Mouse (Mus musculus) lung, adult 18-20 months (tissue): ENCODE measurements around the gene Bricd5.
A peak's percentile ranks its signal among the peaks of the same experiment; 100 is the strongest.

Experiments used
- DNase-seq, 2 experiments: peaks; one replicate each; pipeline ENCODE4 v3.0.0; 2022; ENCODE audit warnings: mixed read lengths in 2 of 2

Bricd5 gene

DNA sequence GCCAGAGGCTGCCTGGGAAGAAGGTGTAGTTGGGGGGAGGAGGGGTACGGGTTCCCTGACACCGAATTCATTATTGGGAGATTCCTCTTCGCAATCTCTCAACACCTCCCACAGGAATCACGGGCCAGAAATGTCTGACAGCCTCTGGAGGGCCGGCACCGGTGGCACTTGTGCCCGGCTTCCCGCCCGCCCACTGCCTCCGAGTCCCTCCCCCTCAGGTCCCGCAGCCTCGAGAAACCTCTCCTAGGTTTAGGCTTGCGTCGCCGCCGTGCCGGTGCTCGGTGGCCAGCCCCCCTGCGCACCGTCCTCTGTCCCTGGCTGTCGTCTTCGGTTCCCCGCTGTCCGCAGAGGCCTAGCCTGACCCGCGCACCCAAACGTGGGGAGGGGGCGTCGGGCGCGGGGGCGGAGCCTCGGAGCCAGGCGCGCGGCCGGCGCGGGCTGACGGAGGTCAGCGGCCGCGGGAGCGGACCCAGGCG is 14.5 kb downstream of the Bricd5 start, which contains the start of gene Caskin1:
Caskin1 (plus strand) TSS at position 416 of the 476 bp plus-strand sequence.
- peak in 1 of 2 experiments; percentile 39 for DNase-seq

DNA sequence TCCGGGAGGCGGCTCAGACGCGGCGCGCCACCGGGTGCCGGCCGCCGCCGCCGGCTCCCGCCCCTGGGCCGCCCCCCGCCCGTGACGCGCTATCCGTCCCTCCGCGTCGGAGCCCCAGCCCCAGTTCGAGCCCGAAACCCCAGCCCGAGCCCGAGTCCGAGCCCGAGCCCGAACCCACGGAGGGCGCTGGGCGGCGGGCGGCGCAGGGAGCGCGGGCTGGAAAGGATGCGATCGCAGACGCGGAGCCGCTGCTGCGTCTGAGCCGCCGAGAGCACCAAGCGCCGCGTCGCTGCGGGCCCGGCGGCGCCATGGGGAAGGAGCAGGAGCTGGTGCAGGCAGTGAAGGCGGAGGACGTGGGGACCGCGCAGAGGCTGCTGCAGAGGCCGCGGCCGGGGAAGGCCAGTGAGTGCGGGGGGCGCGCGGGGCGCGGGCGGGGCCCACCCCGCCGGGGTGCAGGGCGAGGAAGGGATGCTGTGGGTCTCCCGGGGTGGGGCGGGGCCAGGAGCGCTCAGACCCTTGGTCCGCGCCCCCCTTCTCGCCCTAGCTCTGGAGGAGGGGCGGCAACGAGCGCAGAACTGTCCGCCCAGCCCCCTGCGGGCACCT is 15.1 kb downstream of the Bricd5 start:
- DNase-seq = no peak

DNA sequence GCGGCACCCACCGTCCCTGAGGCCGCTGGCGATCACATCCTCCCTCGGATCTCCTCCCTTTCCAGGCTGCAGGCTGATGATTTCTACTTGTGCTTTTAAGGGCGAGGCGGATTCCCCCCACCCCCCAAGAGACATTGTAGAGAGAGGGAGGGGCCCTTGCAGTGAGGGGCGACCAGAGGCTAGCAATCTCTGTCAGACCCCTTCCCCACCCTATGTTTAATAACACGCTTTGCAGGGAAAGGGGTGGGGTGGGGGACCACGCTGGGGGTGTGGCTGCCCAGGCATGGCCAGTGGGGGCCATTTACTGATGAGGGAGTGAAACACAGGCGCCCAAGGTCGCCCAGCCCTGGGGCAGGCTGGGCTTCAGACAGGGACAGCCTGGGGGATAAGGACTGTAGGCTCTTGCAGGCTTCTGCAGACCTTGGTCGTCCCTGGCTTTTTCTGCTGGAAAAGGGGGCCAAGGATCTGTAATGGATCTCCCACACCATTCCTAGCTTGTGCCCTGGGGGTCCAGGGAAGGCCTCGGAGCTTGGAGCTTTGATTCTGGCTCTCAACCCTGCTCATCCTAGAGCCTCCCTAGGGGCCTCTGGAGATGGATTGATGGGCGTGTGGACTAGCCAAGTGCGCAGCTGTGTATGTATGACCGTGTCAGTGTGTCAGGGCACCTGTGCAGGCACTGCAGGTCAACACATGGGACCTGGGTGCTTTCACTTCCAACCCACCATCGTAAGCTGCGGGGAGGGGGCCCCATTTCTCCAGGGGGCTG is 15.8 kb downstream of the Bricd5 start:
- DNase-seq = no peak

DNA sequence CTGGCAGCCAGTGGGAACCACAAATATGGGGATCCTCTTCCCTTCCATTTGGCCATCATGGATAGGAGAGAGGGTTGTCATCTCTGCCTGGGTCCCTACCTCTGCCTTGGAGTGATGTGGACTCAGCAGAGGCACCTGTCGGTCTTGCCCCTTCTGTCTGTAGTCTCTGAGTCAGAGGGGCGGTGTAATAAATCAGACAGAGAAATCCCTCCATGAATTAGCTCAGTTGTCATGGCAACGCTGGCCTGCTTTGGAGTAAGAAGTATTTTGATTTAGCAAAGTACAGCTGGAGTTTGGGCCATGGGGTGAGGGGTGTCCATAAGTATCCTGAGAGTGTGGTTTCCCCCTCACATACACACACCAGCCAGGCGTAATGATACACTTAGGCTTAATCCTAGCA is 16.7 kb downstream of the Bricd5 start:
- DNase-seq = no peak

DNA sequence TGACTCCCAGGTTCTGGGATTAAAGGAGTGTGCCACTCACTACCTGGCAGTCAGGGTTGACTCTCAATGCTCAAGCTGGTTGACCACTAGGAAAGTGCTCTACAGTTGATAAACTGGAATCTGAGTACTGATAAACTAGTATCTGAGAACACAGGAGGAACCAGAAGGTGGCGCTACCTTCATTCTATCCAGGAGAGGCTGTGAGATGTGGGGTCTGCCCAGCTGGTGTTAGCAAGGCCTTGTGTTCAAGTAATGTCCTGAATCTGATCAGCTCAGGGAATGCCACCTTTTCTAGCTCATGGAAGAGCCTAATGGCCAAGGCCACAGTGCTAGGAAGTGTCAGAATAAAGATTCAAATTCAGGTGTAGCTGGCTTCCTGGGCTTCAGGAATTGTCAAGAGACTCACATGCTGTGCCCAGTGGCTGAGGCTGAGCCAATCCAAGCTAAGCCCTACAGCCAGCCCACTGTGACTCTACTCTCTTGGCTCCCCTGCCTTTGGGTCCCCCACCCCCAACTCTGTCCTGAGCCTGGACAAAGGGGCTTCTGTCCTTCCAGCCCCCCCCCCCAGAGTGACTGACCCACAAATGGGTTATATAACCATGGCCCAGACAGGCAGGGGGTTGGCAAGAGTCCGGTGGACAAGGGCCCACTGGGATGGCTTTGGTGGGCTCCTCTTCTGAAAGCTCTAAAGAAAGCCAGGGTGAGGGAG is 21.1 kb downstream of the Bricd5 start:
- DNase-seq = peak in 1 of 2 experiments; percentile 58

DNA sequence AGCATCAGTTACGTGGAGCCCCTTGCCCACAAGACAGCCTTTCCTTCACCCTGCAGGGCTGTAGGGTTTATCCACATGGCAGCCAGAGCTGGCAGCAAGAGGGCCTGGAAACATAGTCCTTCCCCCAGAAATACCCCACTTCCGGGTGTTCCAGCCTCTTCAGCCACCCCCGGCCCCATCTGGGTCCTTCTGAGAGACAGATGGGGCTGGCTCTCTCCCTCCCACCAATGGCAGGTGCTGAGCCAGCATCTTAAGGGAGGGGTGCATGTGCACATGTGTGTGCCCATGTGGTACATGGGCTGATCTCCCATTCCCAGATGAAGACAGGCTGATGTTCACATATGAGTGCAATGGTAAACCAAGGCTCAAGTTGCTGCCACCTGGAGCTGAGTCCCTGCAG is 21.8 kb downstream of the Bricd5 start:
- no peak for DNase-seq

DNA sequence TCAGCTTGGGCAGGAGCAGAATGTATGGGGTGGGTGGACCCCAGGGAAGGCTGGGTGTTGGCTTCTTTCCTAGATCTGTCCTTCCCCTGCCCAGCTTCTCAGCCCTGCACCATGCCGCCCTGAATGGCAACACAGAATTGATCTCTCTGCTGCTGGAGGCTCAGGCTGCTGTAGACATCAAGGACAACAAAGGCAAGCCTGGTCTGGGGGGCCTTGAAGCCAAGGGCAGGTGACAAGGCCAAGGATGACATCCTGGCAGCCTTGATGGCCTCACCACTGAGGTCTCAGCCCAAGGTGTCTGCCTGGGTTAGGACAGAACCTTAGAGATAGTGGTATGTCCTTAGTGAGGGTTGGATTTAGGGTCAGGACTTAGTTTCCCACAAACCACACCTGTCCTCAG is 22.3 kb downstream of the Bricd5 start:
- DNase-seq = no peak

DNA sequence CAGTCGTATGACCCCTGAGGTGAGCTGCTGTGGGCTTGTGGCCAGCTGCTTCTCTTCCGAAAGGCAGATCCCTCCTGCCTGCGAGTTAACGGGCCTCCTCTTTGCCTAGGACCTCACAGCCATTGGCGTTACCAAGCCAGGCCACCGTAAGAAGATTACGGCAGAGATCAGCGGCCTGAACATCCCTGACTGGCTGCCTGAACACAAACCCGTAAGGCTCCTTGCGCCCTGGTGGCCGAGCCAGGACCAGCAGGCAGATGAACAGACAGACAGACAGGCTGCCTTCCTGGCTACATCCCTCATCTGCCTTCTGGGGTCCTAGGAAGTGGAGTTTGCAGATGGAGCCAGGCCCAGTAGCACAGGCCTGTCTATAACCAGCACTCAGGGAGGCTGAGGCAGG is 28.5 kb downstream of the Bricd5 start:
- DNase-seq = no peak

DNA sequence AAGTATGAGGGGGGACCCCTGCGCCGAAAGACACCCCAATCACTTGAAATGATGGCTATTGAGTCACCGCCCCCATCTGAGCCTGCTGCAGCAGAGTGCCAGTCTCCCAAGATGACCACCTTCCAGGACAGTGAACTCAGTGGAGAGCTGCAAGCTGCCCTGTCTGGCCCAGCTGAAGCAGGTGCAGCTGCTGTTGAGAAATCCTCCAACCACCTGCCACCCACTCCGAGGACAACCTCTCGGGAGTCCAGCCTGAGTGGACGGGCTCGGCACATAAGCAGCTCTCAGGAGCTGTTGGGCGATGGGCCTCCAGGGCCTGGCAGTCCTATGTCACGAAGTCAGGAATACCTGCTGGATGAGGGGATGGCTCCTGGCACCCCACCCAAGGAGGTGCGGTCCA is 30.4 kb downstream of the Bricd5 start:
- DNase-seq = no peak

DNA sequence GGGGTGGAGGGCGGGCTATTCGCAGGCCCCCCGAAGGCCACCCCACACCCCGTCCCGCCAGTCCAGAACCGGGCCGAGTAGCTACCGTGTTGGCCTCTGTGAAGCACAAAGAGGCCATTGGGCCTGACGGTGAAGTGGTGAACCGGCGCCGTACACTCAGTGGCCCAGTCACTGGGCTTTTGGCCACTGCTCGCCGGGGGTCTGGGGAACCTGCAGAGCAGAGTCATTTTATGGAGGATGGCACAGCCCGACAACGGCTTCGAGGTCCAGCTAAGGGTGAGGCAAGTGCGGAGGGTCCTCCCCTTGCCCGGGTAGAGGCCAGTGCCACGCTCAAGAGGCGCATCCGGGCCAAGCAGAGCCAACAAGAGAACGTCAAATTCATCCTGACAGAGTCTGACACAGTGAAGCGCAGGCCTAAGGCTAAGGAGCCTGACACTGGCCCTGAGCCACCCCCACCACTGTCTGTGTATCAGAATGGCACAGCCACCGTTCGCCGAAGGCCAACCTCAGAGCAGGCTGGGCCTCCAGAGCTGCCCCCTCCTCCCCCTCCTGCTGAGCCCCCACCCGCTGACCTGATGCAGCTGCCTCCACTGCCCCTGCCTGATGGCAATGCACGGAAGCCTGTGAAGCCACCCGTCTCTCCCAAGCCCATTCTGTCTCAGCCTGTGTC is 31.7 kb downstream of the Bricd5 start:
- DNase-seq = no peak

DNA sequence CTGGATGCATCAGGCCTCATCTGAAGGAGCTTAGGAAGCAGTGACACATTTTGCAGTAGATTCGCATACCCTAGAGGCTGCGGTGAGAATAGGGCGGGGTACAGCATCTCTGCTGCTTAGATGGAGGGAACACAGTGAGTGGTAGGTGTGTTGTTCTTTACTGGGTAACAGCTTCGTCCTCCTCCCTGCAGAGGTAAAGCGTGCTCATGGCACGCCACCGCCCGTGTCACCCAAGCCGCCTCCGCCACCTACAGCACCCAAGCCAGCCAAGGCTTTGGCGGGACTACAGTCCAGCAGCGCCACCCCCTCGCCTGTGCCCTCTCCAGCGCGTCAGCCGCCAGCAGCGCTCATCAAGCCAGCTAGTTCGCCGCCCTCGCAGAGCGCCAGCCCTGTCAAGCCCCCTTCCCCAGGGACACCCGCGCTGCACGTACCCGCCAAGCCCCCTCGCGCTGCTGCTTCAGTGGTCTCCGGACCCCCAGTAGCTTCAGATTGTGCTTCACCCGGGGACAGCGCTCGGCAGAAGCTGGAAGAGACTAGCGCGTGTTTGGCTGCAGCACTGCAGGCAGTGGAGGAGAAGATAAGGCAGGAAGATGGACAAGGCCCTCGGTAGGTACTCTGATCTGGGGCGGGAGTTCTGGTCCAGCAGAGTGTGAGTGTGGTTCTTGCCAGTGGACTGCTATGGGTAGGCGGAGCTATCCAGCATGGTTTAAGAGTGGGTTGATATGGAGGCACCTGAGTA is 32.8 kb downstream of the Bricd5 start:
- DNase-seq = no peak

DNA sequence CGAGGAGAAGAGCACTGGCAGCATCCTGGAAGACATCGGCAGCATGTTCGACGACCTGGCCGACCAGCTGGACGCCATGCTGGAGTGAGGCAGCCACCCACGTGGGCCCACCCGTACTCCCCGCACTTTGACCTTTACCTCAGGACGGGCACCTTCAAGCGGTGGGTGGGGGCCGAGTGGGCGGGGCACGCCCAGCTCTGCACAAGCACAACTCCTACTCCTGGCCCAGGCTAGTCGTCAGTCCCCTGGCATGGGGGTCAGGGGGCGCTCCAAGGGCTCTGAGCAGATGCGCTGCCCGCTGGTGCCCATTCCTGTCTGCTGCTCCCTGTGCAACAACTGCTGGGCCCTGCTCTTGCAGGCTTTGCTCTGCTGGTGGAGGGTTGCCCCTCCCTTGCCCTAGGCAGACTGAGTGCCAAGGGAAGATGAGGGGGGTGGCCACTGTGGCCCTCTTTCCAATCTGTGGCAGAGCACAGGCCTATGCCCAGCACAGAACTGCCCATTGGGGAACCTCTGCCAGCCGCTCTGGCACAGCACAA is 33.5 kb downstream of the Bricd5 start:
- DNase-seq = no peak

DNA sequence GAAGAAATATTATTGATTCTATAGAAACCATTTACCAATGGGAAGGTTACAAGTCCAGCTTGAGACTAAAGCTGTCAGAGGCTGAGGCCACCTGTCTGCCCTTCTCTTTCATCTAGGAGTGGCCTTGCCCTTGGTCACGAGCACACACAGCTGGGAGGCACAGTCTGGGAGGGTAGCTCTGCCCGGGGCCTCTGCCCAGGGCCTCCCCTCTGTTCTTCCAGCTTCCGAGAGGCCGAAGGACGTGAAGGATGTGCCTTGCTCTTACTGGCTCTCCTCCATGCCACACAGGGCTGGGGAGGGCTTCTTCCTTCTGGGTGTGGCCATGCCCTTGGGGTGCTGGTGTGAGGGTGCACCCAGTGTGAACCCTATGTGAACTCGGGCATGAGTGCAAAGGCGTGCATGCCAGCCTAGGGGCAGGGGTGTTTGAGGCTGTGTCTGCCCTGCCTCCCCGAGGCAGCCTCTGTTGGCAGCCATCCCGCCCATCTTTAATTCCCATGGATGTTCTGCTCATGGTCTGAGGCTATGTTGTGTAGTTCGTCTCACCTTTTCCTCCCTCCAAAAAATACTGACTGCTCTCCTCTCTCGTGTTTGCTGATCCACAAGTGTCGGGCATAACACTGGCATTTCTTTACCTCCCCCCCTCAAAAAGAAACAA is 34.2 kb downstream of the Bricd5 start:
- no peak for DNase-seq

DNA sequence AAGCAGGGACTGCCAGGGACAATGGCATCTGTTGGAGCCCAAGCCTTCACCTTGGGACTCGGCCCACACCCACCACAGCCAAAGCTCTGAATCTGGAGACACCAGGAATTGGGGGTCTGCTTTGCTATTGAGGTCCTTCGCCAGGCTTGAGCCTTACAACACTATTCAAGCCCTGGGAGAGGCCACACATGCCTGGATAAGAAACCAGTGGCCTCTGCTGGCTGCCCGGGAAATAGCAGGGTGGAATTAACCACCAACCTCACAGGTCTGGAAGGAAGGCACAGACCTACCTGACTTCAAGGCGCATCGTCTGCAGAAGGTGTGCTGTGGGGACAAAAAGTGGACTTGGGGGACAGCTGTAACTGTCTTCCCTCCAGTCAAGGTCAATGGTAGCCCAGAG is 39.9 kb downstream of the Bricd5 start:
- peak; percentile 52 to 56 for DNase-seq

DNA sequence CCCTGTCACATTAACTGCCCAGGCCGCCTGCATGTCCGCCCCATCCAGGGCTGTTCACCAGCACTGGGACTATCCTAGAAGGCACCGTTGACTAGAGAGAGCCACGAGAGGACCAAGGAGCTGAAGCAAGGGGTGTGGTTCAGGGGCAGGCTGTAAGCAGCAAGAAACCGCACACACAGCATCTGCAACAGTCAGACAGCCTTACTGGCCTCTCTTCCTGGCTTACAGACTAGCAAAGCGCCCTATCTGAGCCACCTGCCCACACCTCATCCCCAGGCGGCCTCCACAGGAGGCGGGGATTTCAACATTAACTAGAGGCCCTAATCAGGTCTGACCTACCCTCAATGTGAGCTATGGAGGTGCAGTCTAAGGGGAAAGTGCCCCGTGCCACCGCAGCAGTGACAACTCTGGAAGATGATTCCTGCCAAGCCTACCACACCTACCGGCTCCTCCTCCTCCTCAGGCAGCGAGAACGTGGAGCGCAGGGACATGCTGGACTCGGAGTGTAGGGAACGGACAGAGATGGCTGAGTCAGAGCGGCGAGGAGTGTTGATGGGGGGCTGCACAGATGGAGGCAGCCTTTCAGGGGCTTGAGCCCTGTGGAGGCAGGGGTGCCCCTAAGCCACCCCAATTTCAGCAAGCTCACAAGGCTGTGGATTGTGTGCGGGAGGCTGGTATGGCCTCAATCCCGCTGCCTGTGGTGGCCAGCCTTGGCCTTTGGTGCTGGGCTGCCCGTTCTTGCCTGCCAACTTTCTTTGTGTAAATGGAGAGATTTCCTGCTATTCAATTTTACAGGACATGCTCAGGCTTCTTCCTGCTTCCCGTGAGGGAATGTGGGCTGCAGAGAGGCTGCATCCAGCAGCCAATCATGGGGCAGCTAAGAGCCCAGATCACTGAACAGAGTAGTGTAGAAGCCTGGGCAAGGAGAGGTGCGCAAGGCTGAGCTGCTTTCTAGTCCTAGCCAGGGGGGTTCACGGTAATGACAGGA is 40.9 kb downstream of the Bricd5 start:
- DNase-seq = peak; percentile 41 to 58

DNA sequence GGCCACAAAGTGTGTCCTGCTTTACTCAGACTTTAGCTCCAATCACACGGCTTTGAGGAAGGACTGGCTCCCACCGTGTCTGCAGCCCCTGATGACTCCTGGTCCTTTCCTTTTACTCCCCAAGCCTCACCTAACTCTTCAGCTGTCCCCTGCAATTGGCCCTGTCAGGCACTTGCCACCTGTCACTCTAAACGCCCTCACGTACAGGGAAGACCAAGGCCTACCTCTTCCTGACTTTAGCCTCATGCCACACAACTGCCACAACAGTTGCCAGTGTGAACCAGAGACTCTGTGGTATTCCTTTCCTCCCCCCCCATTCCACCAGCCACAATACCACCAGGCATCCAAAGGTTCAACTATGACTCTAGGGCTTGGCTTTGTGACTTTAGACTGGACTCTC is 46.8 kb downstream of the Bricd5 start:
- DNase-seq = no peak

DNA sequence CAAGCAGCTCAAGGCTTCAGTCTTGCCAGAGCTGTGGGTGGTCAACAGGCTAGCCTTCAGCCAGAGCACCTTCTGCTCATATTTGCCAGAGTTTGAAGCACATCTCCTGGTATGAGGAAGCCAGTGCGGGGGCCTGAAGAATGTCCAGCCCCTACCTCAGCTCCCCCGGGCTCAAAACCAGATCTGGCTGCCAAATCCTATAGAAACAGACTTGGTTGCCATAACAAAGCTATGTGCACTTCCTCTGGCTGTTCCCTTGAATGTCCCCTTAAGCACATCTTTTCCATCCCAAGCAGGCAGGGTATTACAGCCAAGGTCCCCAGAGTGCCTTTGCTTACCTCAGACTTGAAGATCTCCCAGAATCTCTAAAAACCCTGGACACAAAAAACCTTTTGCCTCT is 51.0 kb downstream of the Bricd5 start:
- DNase-seq = no peak
